Mouse (Mus musculus) T-cell, adult 2 months (primary cell): ENCODE data around the gene Rab25.
"Not testable (repeated sequence)": the region's sequence is repeated elsewhere in the genome, so short reads cannot be mapped to it uniquely, and the experiment has no call there.

Experiments
- DNase-seq: peaks from one replicate; pipeline ENCODE4 v3.0.0; 2022; ENCODE audit warnings: low spot score

Gene Rab25

GRCm38 (mm10) chr3:88548180-88548917 lies at the start of gene Rab25:
TSS of gene Rab25 (minus strand) at chr3:88548300.
- DNase-seq = no peak

- not testable (repeated sequence) for DNase-seq
Observed at GRCm38 (mm10) chr3:88596547-88596946, 48.4 kb upstream of the Rab25 start.

GRCm38 (mm10) chr3:88593893-88594580 lies 45.9 kb upstream of the Rab25 start:
- DNase-seq = no peak

DNA sequence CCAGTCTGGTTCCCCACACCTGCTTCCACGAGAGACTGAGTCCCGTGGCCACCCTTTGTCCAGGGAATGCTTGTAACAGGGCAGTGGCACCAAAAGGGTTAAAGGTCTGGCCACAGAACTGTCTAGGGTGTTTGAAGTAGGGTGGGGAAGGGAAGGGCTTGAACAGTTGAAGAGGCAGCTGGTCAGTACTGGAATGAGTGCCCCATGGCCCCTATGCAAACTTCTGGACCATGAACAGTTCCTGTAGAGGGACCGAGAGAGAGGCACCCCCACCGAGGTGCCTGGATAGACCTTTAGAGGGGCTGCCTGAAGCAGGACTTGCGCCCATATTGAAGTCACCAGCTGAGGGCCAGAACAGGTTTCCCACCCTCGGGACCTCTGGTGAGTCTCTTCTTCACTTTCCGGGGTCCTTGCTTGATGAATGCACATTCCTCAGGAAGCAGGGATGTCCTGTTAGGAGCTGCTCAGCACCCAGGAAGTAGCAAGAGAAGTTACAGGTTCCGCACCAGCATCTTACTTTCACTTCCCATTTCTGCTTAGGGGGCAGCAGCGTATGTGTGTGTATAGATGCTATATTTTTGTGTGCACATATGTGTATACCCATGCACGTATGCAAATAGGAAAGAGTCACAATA lies 45.0 kb upstream of the Rab25 start:
- DNase-seq = peak; percentile 32

GRCm38 (mm10) chr3:88591950-88592731 lies 44.0 kb upstream of the Rab25 start:
- peak; percentile 59 for DNase-seq

- DNase-seq = no peak
Observed at GRCm38 (mm10) chr3:88591044-88591443, 42.9 kb upstream of the Rab25 start.

DNA sequence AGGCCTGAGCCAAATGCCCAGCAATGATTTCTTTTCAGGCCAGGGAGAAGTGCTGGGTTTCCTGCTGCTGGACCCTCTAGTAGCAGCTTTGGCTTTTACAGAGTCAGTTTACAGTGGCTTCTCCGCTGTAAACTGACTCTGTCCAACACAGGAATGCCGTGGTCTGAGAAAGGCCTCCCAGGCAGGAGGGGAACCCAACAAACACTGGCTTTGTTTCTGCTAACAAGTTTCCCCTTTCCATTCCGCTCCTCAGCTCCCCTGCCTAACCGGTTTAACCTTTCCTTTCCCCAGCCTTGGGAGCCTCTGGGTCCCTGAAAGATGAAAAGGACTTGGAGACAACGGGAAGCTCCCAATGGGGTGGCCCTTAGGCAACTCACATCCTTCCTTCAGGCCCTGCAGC lies 42.1 kb upstream of the Rab25 start:
- no peak for DNase-seq

DNA sequence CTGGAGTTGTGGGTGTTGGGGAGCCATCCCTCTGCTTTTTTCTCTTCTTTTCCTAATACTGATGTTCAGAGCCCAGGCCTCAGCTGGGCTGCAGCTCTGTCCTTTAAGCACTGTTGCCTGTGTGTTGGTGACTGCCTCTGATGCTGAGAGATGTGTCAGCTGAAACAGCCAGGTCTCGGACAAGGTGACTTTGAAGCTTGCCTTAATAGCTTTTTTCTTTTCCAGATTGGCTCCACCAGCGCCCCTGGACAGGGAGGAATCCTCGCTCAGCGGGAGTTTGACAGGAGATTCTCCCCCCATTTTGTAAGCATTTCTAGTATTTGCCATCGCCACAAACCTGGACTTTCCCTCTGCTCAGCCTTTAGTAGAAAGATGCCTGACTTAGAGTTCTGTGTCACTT lies 38.5 kb upstream of the Rab25 start:
- DNase-seq = no peak

DNA sequence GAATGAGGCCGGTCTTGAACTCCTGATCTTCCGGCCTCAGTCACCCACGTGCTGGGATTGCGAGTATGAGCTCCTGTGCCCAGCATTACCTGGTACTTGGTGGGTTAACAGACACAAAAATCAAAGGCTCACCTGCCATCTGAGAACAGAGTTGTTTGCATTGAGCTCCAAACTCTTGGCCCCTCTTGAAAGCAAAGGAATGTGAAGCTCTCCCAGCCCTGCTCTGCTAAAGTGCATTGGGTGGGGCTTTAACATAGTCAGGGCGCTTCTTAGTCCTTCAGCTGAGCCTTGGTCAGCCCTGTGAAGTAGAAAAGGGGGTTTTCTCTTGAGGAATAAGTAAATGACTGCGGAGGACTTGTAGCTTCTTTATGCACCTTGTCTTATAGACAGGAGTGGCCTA lies 37.7 kb upstream of the Rab25 start:
- DNase-seq = no peak

- DNase-seq = peak; percentile 71
Observed at GRCm38 (mm10) chr3:88579454-88580117, 31.5 kb upstream of the Rab25 start.

GRCm38 (mm10) chr3:88578498-88579424 lies 30.7 kb upstream of the Rab25 start:
- DNase-seq = no peak

DNA sequence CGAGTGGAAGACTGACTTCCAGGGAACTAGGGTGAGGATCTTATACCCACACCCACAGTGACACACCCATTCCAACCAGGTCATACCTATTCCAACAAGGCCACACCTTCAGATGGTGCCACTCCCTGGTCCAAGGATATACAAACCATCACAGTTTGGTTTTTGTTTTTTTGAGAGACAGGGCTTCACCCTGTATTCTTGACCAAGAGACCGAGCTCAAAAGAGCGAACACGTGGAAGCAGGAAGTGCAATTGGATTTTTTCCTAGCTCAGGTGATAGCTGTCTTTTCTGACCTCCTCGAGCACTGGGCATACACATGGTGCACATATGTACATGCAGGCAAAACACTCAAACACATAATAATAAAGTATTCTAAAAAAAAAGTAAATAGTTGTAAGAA lies 29.7 kb upstream of the Rab25 start:
- DNase-seq = not testable (repeated sequence)

- DNase-seq = no peak
Observed at GRCm38 (mm10) chr3:88575540-88575939, 27.4 kb upstream of the Rab25 start, which contains the start of gene Ssr2. TSS of gene Ssr2 (plus strand) at chr3:88575876.

DNA sequence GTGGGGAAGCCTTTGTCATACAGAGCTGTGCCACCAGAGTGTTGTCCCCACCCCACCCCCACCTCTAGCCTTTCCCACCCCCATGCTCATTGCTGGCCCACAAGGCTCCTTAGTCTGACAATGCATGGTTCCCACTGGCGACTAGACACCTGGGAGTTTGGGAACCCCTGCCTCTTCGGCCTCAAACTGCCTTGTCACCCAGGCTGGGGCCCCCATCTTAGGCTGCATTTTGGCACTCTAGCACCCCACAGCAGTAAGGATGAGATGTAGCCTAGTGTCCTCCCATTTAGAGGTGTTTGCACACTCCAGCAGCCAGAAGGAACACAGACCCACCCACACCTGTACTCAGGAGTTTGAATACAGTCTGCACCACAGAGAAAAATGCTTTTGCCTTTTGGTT lies 25.7 kb upstream of the Rab25 start:
- DNase-seq = no peak

GRCm38 (mm10) chr3:88572835-88573234 lies 24.7 kb upstream of the Rab25 start:
- no peak for DNase-seq

GRCm38 (mm10) chr3:88571856-88572255 lies 23.8 kb upstream of the Rab25 start:
- DNase-seq = no peak

- no peak for DNase-seq
Observed at GRCm38 (mm10) chr3:88570341-88570740, 22.2 kb upstream of the Rab25 start.

GRCm38 (mm10) chr3:88569694-88570093 lies 21.6 kb upstream of the Rab25 start:
- DNase-seq = no peak

DNA sequence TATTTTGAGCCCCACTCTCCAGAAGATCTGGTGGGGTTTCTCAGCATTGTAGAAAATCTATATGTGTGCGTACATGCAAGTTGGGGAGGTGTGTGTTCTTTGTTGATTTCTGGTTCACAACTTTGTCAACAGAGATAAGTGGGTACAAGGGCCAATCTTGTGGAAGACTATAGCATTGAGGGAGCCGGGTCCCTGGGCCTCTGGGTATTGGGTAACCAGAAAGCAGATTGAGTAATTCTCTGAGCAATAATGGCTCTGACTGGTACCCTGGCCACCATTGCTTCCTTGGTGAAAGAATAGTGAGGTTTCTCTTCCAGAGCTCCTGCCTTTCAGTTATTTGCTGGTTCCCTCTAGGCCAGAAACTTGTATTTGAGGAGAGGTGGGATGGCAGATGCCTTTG lies 21.0 kb upstream of the Rab25 start:
- DNase-seq = no peak

DNA sequence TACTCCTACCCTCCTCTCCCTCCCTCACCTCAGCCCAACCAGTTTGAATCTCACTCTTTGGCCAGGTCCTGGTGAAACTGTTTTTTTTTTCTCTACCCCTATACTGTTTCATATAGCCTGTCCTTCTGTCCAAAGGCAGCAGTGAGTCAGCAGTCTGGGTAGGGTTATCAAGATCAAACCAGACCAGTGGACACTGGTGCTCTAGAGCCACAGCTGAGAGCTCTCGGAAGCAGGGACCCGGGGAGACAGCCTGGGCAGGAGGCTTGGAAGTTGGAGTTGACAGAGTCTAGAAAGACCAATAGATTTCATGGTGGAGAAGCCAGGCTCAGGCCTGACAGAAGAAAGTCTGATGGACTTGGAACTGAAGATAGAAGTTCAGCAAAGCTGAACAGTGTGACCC lies 20.5 kb upstream of the Rab25 start:
- no peak for DNase-seq

GRCm38 (mm10) chr3:88567892-88568291 lies 19.8 kb upstream of the Rab25 start:
- no peak for DNase-seq
